Mouse (Mus musculus): ENCODE measurements around the gene Prpf38b. TPM values are rescaled to one million over a fixed set of nuclear protein-coding genes. Genes with fewer than 3 reads are reported as not detected.

Gene Prpf38b
- polyA plus RNA-seq, 1 experiment from 2014 or later, result 69.6 TPM

DNA sequence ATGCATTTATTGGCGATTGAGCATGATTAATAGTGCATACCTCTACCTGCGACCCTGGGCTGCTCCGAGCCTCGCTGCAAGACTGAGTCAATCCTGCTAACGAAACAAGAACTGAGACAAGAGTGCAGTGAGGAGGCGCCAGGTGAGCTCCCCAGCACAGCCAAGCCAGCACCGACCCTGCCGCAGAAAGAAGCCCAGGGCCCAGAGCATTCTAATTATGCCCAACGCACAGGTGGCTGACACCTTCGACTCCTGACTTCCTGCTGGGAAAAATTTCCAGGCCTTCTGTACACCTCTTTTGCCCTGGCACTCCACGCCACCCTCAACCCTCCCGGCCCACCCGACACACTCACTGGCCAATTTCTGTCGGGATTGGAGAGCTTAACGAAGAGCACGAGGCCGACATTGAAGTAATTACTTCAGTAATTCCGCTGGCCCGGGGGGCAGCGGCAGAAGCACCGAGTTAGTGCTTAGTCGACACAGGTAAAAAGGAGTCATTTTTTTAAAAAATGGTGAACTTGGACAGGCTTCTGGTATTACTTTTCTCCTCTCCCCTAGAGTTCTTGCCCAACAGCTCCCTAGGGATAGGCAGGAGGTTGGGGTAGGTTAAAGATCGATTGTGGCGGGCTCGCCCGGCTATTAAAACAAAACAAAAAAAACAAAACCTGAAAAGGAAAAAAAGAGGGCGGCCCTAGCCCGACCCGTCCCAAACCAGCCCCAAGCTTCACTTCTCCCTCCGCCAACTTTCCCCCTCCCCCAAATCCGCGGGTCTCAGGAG is 1.0 kb downstream of the Prpf38b start:
- H3K36me3 ChIP-seq (ENCODE audit: control insufficient read depth, insufficient read depth, low read length), result peaks cover 14% of the 10 kb centered on the region; the same call in 1 of the 2 replicates
- peak overlapping the region; percentile 96 for H3K4me3 ChIP-seq (ENCODE audit: low read length)
- WGBS, result under 1% methylated on average over 31 of the region's 32 CpGs
- no peaks in the 10 kb centered on the region for H3K9me3 ChIP-seq (ENCODE audit: control insufficient read depth, low read length)
- H3K4me1 ChIP-seq (replicated peaks; ENCODE audit: control insufficient read depth, insufficient read depth, low read length), result peaks cover 7% of the 10 kb centered on the region
- ATAC-seq (ENCODE audit: low read depth), result no peak
- peak overlapping the region; percentile 60 for H3K4me2 ChIP-seq (ENCODE audit: low read depth, low read length)
- H3K27ac ChIP-seq (ENCODE audit: low read length), result peak overlapping the region; percentile 100
- H3K9ac ChIP-seq (ENCODE audit: low read length), result peak overlapping the region; percentile 96
- no peaks in the 10 kb centered on the region for H3K27me3 ChIP-seq (ENCODE audit: control insufficient read depth, insufficient read depth, low read depth, low read length)

DNA sequence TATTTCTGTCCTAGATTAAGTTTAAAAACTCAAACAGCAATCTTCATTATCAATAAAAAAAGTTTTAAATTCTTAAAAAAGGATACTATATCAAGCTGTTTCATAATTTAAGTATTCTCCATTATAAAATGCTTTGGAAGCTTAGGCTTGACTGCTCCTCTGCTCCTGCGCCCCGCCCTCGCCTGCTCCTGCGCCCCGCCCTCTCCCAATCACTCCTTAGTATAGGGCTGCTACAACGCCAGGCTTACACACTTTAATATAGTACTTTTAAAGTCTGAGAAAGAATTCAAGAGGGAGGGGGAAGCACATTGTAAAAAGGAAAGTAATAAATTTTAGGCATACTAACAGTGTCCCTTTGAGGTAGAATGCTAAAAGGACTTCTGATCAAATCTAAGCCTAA is 8.6 kb downstream of the Prpf38b start:
- 0 out of 2 replicates have a peak, but pooled peaks have one; percentile 31 for ATAC-seq (ENCODE audit: low read depth)
- no peaks in the 10 kb centered on the region for H3K9me3 ChIP-seq (ENCODE audit: control insufficient read depth, low read length)
- no peak overlapping the region for H3K9ac ChIP-seq (ENCODE audit: low read length)
- H3K4me1 ChIP-seq (replicated peaks; ENCODE audit: control insufficient read depth, insufficient read depth, low read length), result no peaks in the 10 kb centered on the region
- H3K36me3 ChIP-seq (ENCODE audit: control insufficient read depth, insufficient read depth, low read length), result peaks cover 34% of the 10 kb centered on the region
- H3K27me3 ChIP-seq (ENCODE audit: control insufficient read depth, insufficient read depth, low read depth, low read length), result no peaks in the 10 kb centered on the region
- no peak overlapping the region for H3K4me3 ChIP-seq (ENCODE audit: low read length)
- no peak overlapping the region for H3K27ac ChIP-seq (ENCODE audit: low read length)
- WGBS, result 90% methylated on average over 6 of the region's 6 CpGs
- H3K4me2 ChIP-seq (ENCODE audit: low read depth, low read length), result no peak overlapping the region

GRCm38 (mm10) chr3:108902038-108902437 is 9.5 kb downstream of the Prpf38b start:
- no peak overlapping the region for H3K27ac ChIP-seq (ENCODE audit: low read length)
- H3K9me3 ChIP-seq (ENCODE audit: control insufficient read depth, low read length), result no peaks in the 10 kb centered on the region
- WGBS, result 52% methylated on average over 2 of the region's 2 CpGs
- no peak overlapping the region for H3K9ac ChIP-seq (ENCODE audit: low read length)
- ATAC-seq (ENCODE audit: low read depth), result no peak
- H3K4me1 ChIP-seq (replicated peaks; ENCODE audit: control insufficient read depth, insufficient read depth, low read length), result no peaks in the 10 kb centered on the region
- no peak overlapping the region for H3K4me2 ChIP-seq (ENCODE audit: low read depth, low read length)
- H3K27me3 ChIP-seq (ENCODE audit: control insufficient read depth, insufficient read depth, low read depth, low read length), result no peaks in the 10 kb centered on the region
- H3K36me3 ChIP-seq (ENCODE audit: control insufficient read depth, insufficient read depth, low read length), result peaks cover 31% of the 10 kb centered on the region
- H3K4me3 ChIP-seq (ENCODE audit: low read length), result no peak overlapping the region

GRCm38 (mm10) chr3:108900681-108901080 is 10.8 kb downstream of the Prpf38b start:
- H3K27ac ChIP-seq (ENCODE audit: low read length), result no peak overlapping the region
- no peaks in the 10 kb centered on the region for H3K27me3 ChIP-seq (ENCODE audit: control insufficient read depth, insufficient read depth, low read depth, low read length)
- H3K4me2 ChIP-seq (ENCODE audit: low read depth, low read length), result no peak overlapping the region
- peaks cover 25% of the 10 kb centered on the region for H3K36me3 ChIP-seq (ENCODE audit: control insufficient read depth, insufficient read depth, low read length)
- H3K4me1 ChIP-seq (replicated peaks; ENCODE audit: control insufficient read depth, insufficient read depth, low read length), result no peaks in the 10 kb centered on the region
- no peak overlapping the region for H3K4me3 ChIP-seq (ENCODE audit: low read length)
- no peak overlapping the region for H3K9ac ChIP-seq (ENCODE audit: low read length)
- no peak for ATAC-seq (ENCODE audit: low read depth)
- H3K9me3 ChIP-seq (ENCODE audit: control insufficient read depth, low read length), result no peaks in the 10 kb centered on the region
- WGBS, result 72% methylated on average over 5 of the region's 5 CpGs

GRCm38 (mm10) chr3:108900147-108900546 is 11.4 kb downstream of the Prpf38b start:
- ATAC-seq (ENCODE audit: low read depth), result no peak
- Histone ChIP-seq H3K27ac (ENCODE audit: low read length) (no peak overlapping the region), H3K27me3 (ENCODE audit: control insufficient read depth, insufficient read depth, low read depth, low read length) (no peaks in the 10 kb centered on the region), H3K36me3 (ENCODE audit: control insufficient read depth, insufficient read depth, low read length) (peaks cover 21% of the 10 kb centered on the region), H3K9ac (ENCODE audit: low read length) (no peak overlapping the region), H3K4me2 (ENCODE audit: low read depth, low read length) (no peak overlapping the region), H3K9me3 (ENCODE audit: control insufficient read depth, low read length) (no peaks in the 10 kb centered on the region), H3K4me1 (replicated peaks; ENCODE audit: control insufficient read depth, insufficient read depth, low read length) (no peaks in the 10 kb centered on the region), H3K4me3 (ENCODE audit: low read length) (no peak overlapping the region)
- 76% methylated on average over 3 of the region's 3 CpGs for WGBS

GRCm38 (mm10) chr3:108898640-108899039 is 12.9 kb downstream of the Prpf38b start:
- no peaks in the 10 kb centered on the region for H3K9me3 ChIP-seq (ENCODE audit: control insufficient read depth, low read length)
- H3K4me3 ChIP-seq (ENCODE audit: low read length), result no peak overlapping the region
- no peak for ATAC-seq (ENCODE audit: low read depth)
- no peak overlapping the region for H3K9ac ChIP-seq (ENCODE audit: low read length)
- no peaks in the 10 kb centered on the region for H3K27me3 ChIP-seq (ENCODE audit: control insufficient read depth, insufficient read depth, low read depth, low read length)
- no peak overlapping the region for H3K4me2 ChIP-seq (ENCODE audit: low read depth, low read length)
- H3K36me3 ChIP-seq (ENCODE audit: control insufficient read depth, insufficient read depth, low read length), result peaks cover 9% of the 10 kb centered on the region; the same call in 1 of the 2 replicates
- H3K4me1 ChIP-seq (replicated peaks; ENCODE audit: control insufficient read depth, insufficient read depth, low read length), result no peaks in the 10 kb centered on the region
- WGBS, result 90% methylated on average over 4 of the region's 4 CpGs
- no peak overlapping the region for H3K27ac ChIP-seq (ENCODE audit: low read length)

- H3K4me1 ChIP-seq (replicated peaks; ENCODE audit: control insufficient read depth, insufficient read depth, low read length), result no peaks in the 10 kb centered on the region
- no peak for ATAC-seq (ENCODE audit: low read depth)
- H3K27me3 ChIP-seq (ENCODE audit: control insufficient read depth, insufficient read depth, low read depth, low read length), result no peaks in the 10 kb centered on the region
- H3K36me3 ChIP-seq (ENCODE audit: control insufficient read depth, insufficient read depth, low read length), result no peaks in the 10 kb centered on the region
- H3K4me2 ChIP-seq (ENCODE audit: low read depth, low read length), result no peak overlapping the region
- no peaks in the 10 kb centered on the region for H3K9me3 ChIP-seq (ENCODE audit: control insufficient read depth, low read length)
- 57% methylated on average over 4 of the region's 4 CpGs for WGBS
- no peak overlapping the region for H3K27ac ChIP-seq (ENCODE audit: low read length)
- H3K4me3 ChIP-seq (ENCODE audit: low read length), result no peak overlapping the region
- H3K9ac ChIP-seq (ENCODE audit: low read length), result no peak overlapping the region
Measured at GRCm38 (mm10) chr3:108892914-108893313, 18.6 kb downstream of the Prpf38b start.

GRCm38 (mm10) chr3:108892080-108892479 is 19.4 kb downstream of the Prpf38b start:
- H3K4me1 ChIP-seq (replicated peaks; ENCODE audit: control insufficient read depth, insufficient read depth, low read length), result no peaks in the 10 kb centered on the region; the same call in 1 of the 2 replicates
- no peaks in the 10 kb centered on the region for H3K36me3 ChIP-seq (ENCODE audit: control insufficient read depth, insufficient read depth, low read length)
- peak; percentile 47; the same call in 1 of the 2 replicates for ATAC-seq (ENCODE audit: low read depth)
- H3K9me3 ChIP-seq (ENCODE audit: control insufficient read depth, low read length), result no peaks in the 10 kb centered on the region
- WGBS, result 61% methylated on average over 1 of the region's 1 CpGs
- no peak overlapping the region for H3K4me3 ChIP-seq (ENCODE audit: low read length)
- H3K27ac ChIP-seq (ENCODE audit: low read length), result no peak overlapping the region
- H3K9ac ChIP-seq (ENCODE audit: low read length), result no peak overlapping the region
- no peak overlapping the region for H3K4me2 ChIP-seq (ENCODE audit: low read depth, low read length)
- H3K27me3 ChIP-seq (ENCODE audit: control insufficient read depth, insufficient read depth, low read depth, low read length), result no peaks in the 10 kb centered on the region

DNA sequence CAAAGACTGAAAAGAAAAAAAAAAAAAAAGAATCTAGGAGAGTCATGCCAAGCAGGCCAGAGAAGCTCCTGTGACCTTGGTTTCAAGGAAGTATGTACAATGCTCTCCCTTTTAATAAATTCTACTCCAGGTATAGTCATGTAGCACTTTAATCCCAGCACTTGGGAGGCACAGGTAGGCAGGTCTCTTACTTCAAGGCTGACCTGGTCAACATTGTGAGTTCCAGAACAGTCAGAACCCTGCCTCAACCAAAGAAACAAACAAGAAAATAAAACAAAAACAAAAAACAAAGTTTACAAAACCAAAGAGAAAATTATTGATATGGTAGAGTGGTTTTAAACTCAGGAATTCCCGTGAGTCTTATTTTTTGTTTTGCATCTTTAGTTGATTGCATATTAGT is 21.6 kb downstream of the Prpf38b start, which contains the start of gene Fndc7:
Gene Fndc7, minus strand, starts transcription at position 101 of the 400 bp plus-strand sequence.
- no peak within 1 kb of the TSS for H3K4me2 ChIP-seq (ENCODE audit: low read depth, low read length)
- no peaks in the 10 kb centered on the region for H3K27me3 ChIP-seq (ENCODE audit: control insufficient read depth, insufficient read depth, low read depth, low read length)
- WGBS, result 89% methylated on average over 1 of the region's 1 CpGs

More for the DNA sequence above, 21.6 kb downstream of the Prpf38b start, which contains the start of gene Fndc7:
- H3K9ac ChIP-seq (ENCODE audit: low read length), result no peak within 1 kb of the TSS
- no peak for ATAC-seq (ENCODE audit: low read depth)
- H3K9me3 ChIP-seq (ENCODE audit: control insufficient read depth, low read length), result no peaks in the 10 kb centered on the region
- H3K36me3 ChIP-seq (ENCODE audit: control insufficient read depth, insufficient read depth, low read length), result no peaks in the 10 kb centered on the region
- no peak within 1 kb of the TSS for H3K4me3 ChIP-seq (ENCODE audit: low read length)
- H3K4me1 ChIP-seq (replicated peaks; ENCODE audit: control insufficient read depth, insufficient read depth, low read length), result peaks cover 2% of the 10 kb centered on the region; the same call in 1 of the 2 replicates
- no peak within 1 kb of the TSS for H3K27ac ChIP-seq (ENCODE audit: low read length)
